Comparison of ENCODE assay signal across 23 mouse cellular contexts in genomic region chr3:88636555-88636986, GRCm38 (mm10). TPM values are rescaled to one million over a fixed set of nuclear protein-coding genes. Genes with fewer than 3 reads are reported as not detected.
DNase-seq lines count a peak whose midpoint lies in the region; ATAC-seq and TF ChIP-seq lines count a peak whose summit lies in the region.
"Had no signal": no experiment of that assay in that cellular context is flagged by ENCODE, and none has a peak within 500 bp of the region (broad histone marks: within the 10 kb centered on the region; RNA-seq: fewer than 3 reads in every experiment).

No protein-coding gene starts in this region.

- peak; percentile 81 for ATAC-seq in frontal cortex, adult (ENCODE audit: low TSS enrichment)
- no peak for ATAC-seq in kidney, embryonic 15.5 days (replicated peaks; ENCODE audit: low FRiP score)

- peak overlapping the region; percentile 63 for H3K27ac ChIP-seq in kidney, embryonic 15.5 days
- H3K27ac ChIP-seq: embryonic facial prominence, embryonic 10.5 days; hindbrain, embryonic 10.5 days; neural tube, embryonic 13.5 days had no signal

- no peak overlapping the region for H3K4me3 ChIP-seq in kidney, embryonic 15.5 days (replicated peaks)
- H3K4me3 ChIP-seq in lung, adult 2 months (replicated peaks; ENCODE audit: extremely low read depth, low read depth, low read length) = no peak overlapping the region
- H3K4me3 ChIP-seq: embryonic facial prominence, embryonic 10.5 days; hindbrain, embryonic 10.5 days; neural tube, embryonic 13.5 days had no signal

- no peak for TF ChIP-seq POLR2A in lung, adult 2 months (IDR thresholded peaks at IDR 0.05; ENCODE audit: borderline replicate concordance, extremely low read depth, low read depth, low read length)

- peaks cover 100% of the 10 kb centered on the region for H3K36me3 ChIP-seq in kidney, embryonic 15.5 days

- DNase-seq in frontal cortex, postnatal 14 days (ENCODE audit: low spot score in 2 of 2) = no peak
- no peak for DNase-seq in kidney, adult 8-10 months
- peak; percentile 62 for DNase-seq in testis, postnatal 14 days (ENCODE audit: low spot score)
- no peak for DNase-seq in testis, postnatal 10 days (ENCODE audit: low spot score)
- DNase-seq in lung, adult 2 months = no peak
- no peak for DNase-seq in lung, postnatal 36 days
- DNase-seq: adrenal gland, postnatal 10 days; cerebellum, adult 11-12 months; gastrocnemius, postnatal 25 days; kidney, postnatal 14 days; left cerebral cortex, postnatal 4 days; lung, postnatal 4 days; right cerebral cortex, postnatal 4 days; thymus, adult 18-20 months had no signal

- 68% methylated on average over 8 of the region's 8 CpGs for WGBS in kidney, embryonic 15.5 days
- 89% methylated on average over 8 of the region's 8 CpGs for WGBS in lung, adult 2 months

- no peaks in the 10 kb centered on the region for H3K9me3 ChIP-seq in kidney, embryonic 15.5 days (replicated peaks)
- H3K9me3 ChIP-seq: embryonic facial prominence, embryonic 10.5 days; hindbrain, embryonic 10.5 days; neural tube, embryonic 13.5 days had no signal

- no peaks in the 10 kb centered on the region for H3K4me1 ChIP-seq in kidney, embryonic 15.5 days
- H3K4me1 ChIP-seq in lung, adult 2 months (ENCODE audit: control insufficient read depth, insufficient read depth, low read length) = peaks cover 5% of the 10 kb centered on the region
- H3K4me1 ChIP-seq: embryonic facial prominence, embryonic 10.5 days; hindbrain, embryonic 10.5 days had no signal

- no peak for TF ChIP-seq CTCF in lung, adult 2 months (IDR thresholded peaks at IDR 0.05; ENCODE audit: insufficient read depth, low read length)

- no peak overlapping the region for H3K9ac ChIP-seq in kidney, embryonic 15.5 days
- H3K9ac ChIP-seq: neural tube, embryonic 13.5 days had no signal

- no peak overlapping the region for H3K4me2 ChIP-seq in kidney, embryonic 15.5 days
- H3K4me2 ChIP-seq: midbrain, embryonic 11.5 days; neural tube, embryonic 13.5 days had no signal

- no peaks in the 10 kb centered on the region for H3K27me3 ChIP-seq in kidney, embryonic 15.5 days
- H3K27me3 ChIP-seq: CH12.LX; neural tube, embryonic 13.5 days had no signal

RNA-seq across cellular contexts. Expression of gene Rxfp4, which starts 16.4 kb away (rescaled TPM):
- polyA plus RNA-seq in kidney, embryonic 15.5 days (2015; fragmentation: Nextera tagmentation; extraction: Ambion mirVana) = not detected in 2 replicates
- polyA plus RNA-seq in lung, adult 2 months (2012; rRNA removed) = 0.41 and 0.76 TPM in 2 replicates
- polyA plus RNA-seq: embryonic facial prominence, embryonic 10.5 days; hindbrain, embryonic 10.5 days; liver, adult 2 months; neural tube, embryonic 13.5 days; urinary bladder, adult 2 months had no signal

RNA-seq across cellular contexts. Expression of gene Arhgef2, which starts 30.8 kb away (rescaled TPM):
- 99.8 and 104 TPM in 2 replicates for polyA plus RNA-seq in kidney, embryonic 15.5 days (2015; fragmentation: Nextera tagmentation; extraction: Ambion mirVana)
- polyA plus RNA-seq in lung, adult 2 months (2012; rRNA removed) = 186 and 233 TPM in 2 replicates

RNA-seq across cellular contexts. Expression of gene Khdc4, which starts 49.0 kb away (rescaled TPM):
- 95.1 and 102 TPM in 2 replicates for polyA plus RNA-seq in kidney, embryonic 15.5 days (2015; fragmentation: Nextera tagmentation; extraction: Ambion mirVana)
- polyA plus RNA-seq in lung, adult 2 months (2012; rRNA removed) = 46.7 and 51.4 TPM in 2 replicates
